Comparison of ENCODE assay signal across 8 mouse cellular contexts in the genomic region with DNA sequence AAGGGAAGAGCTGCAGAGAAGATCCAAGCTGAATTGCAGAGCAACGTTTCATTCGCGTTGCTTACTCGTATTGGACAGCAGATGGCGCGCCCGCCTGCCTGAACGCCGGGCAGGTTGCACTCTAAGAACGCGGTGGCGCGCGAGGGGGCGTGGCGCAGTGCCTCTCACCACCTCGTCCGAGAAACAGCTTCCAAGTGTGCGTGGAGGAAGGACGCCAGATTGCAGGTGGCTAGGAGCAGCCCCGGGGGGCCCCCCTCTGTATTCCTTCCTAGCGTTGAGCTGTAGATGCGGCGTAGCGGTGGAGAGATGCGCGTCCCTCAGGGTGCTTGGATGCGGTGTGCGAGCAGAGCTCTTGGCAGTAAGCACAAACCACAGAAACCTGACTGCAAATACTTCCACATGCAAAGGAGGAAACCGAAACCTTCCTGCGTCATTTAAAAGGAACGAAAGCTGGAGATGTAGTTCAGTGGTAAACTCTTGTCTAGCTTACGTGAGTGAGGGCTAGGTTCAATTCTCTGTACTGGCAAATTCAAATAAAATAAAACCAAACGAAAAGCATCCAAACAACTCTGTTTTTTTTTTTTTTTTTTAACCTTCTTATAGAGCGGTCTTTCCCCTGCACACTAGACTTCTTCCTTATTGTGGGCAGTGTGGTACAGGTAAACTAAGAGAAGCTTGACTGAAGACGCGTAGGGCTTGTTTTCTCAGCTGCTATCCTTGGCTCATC. TPM values are rescaled to one million over a fixed set of nuclear protein-coding genes. Genes with fewer than 3 reads are reported as not detected.
DNase-seq lines count a peak whose midpoint lies in the region; ATAC-seq and TF ChIP-seq lines count a peak whose summit lies in the region.

No protein-coding gene starts in this region.

- TF ChIP-seq POLR2A in small intestine, adult 2 months (IDR thresholded peaks at IDR 0.05; ENCODE audit: low read depth, low read length) = no peak

- H3K4me3 ChIP-seq in embryonic facial prominence, embryonic 10.5 days = peak overlapping the region; percentile 62
- H3K4me3 ChIP-seq in midbrain, embryonic 11.5 days (ENCODE audit: low read depth, low read length) = peak overlapping the region; percentile 38
- peak overlapping the region; percentile 68 for H3K4me3 ChIP-seq in small intestine, adult 2 months (ENCODE audit: low read depth, low read length)

- peak; percentile 43 to 80 for DNase-seq in urinary bladder, adult 18-20 months (ENCODE audit: low spot score in 2 of 2)
- DNase-seq in urinary bladder, postnatal 10 days (ENCODE audit: low spot score) = no peak
- peak; percentile 89 for DNase-seq in embryonic facial prominence, embryonic 10.5 days (ENCODE audit: low spot score)
- peak; percentile 65 for DNase-seq in kidney, adult 11 months
- DNase-seq in left cerebral cortex, postnatal 4 days = peak; percentile 77
- DNase-seq in midbrain, embryonic 11.5 days (ENCODE audit: low spot score, missing footprints) = peak; percentile 97

- peaks cover 18% of the 10 kb centered on the region for H3K27me3 ChIP-seq in embryonic facial prominence, embryonic 10.5 days (replicated peaks; ENCODE audit: low read depth, poor library complexity, severe bottlenecking)
- peaks cover 2% of the 10 kb centered on the region for H3K27me3 ChIP-seq in midbrain, embryonic 11.5 days (ENCODE audit: control insufficient read depth, insufficient read depth, low read length)
- H3K27me3 ChIP-seq in small intestine, adult 2 months (ENCODE audit: control insufficient read depth, insufficient read depth, low read length) = no peaks in the 10 kb centered on the region

- WGBS in embryonic facial prominence, embryonic 10.5 days = 6% methylated on average over 37 of the region's 37 CpGs
- 8% methylated on average over 37 of the region's 37 CpGs for WGBS in midbrain, embryonic 11.5 days
- 2% methylated on average over 37 of the region's 37 CpGs for WGBS in small intestine, adult 2 months

- 0 out of 2 replicates have a peak, but pooled peaks cover 6% of the 10 kb centered on the region for H3K4me1 ChIP-seq in embryonic facial prominence, embryonic 10.5 days
- no peaks in the 10 kb centered on the region for H3K4me1 ChIP-seq in midbrain, embryonic 11.5 days (ENCODE audit: control insufficient read depth, insufficient read depth, low read length)
- H3K4me1 ChIP-seq in small intestine, adult 2 months (ENCODE audit: control insufficient read depth, insufficient read depth, insufficient read length, low read length) = no peaks in the 10 kb centered on the region

- H3K9me3 ChIP-seq in embryonic facial prominence, embryonic 10.5 days = no peaks in the 10 kb centered on the region
- no peaks in the 10 kb centered on the region for H3K9me3 ChIP-seq in midbrain, embryonic 11.5 days (ENCODE audit: control insufficient read depth, low read length)

- TF ChIP-seq CTCF in small intestine, adult 2 months (IDR thresholded peaks at IDR 0.05; ENCODE audit: extremely low read depth, insufficient read length, insufficient replicate concordance, low read depth, low read length) = peak; percentile 75

- H3K9ac ChIP-seq in midbrain, embryonic 11.5 days (ENCODE audit: low read length) = no peak overlapping the region

- H3K36me3 ChIP-seq in embryonic facial prominence, embryonic 10.5 days (replicated peaks) = no peaks in the 10 kb centered on the region
- no peaks in the 10 kb centered on the region for H3K36me3 ChIP-seq in midbrain, embryonic 11.5 days (ENCODE audit: control insufficient read depth, insufficient read depth, low read length)
- no peaks in the 10 kb centered on the region for H3K36me3 ChIP-seq in small intestine, adult 2 months (ENCODE audit: control insufficient read depth, insufficient read depth, low read length)

- H3K4me2 ChIP-seq in midbrain, embryonic 11.5 days = peak overlapping the region; percentile 71

- ATAC-seq in granulocyte monocyte progenitor cell, adult 5-6 weeks (replicated peaks; ENCODE audit: poor library complexity, severe bottlenecking) = peak; percentile 94
- ATAC-seq in midbrain, embryonic 11.5 days (ENCODE audit: low FRiP score) = peak; percentile 85

- no peak overlapping the region for H3K27ac ChIP-seq in embryonic facial prominence, embryonic 10.5 days (replicated peaks)
- no peak overlapping the region for H3K27ac ChIP-seq in midbrain, embryonic 11.5 days (ENCODE audit: low read depth, low read length)
- no peak overlapping the region for H3K27ac ChIP-seq in small intestine, adult 2 months (ENCODE audit: insufficient read depth, low read depth, low read length)

- intact Hi-C loops in left cerebral cortex, postnatal 4 days (cut with DNase I) = loop anchor here (5.0 to 10.0 kb wide), 2 partner anchors 565 to 688 kb away; no protein-coding TSS in a partner anchor

RNA-seq across cellular contexts. Expression of gene Ttc1, which starts 19.3 kb away (rescaled TPM):
- 82.2 and 83.5 TPM in 2 replicates for polyA plus RNA-seq in embryonic facial prominence, embryonic 10.5 days (2016; fragmentation: Nextera tagmentation; extraction: Ambion mirVana)
- total RNA-seq in granulocyte monocyte progenitor cell, adult 5-6 weeks (2014; fragmentation: Nextera tagmentation) = 50.8 and 53.2 TPM in 2 replicates
- total RNA-seq in granulocyte monocyte progenitor cell, adult 5-6 weeks (2017) = 61.2 and 71.2 TPM in 2 replicates
- 10 to 100 TPM; 43.7 to 46.8 TPM for total RNA-seq in left cerebral cortex, postnatal 4 days (2021)
- polyA plus RNA-seq in midbrain, embryonic 11.5 days (2014; fragmentation: Nextera tagmentation; extraction: Ambion mirVana) = 86.0 and 87.0 TPM in 2 replicates
- polyA plus RNA-seq in small intestine, adult 2 months (2012; rRNA removed) = 4.9 and 8.8 TPM in 2 replicates
